Mouse (Mus musculus) mouse embryonic stem cell (cell line): ENCODE data around the gene Cxcl2.

ENCODE experiments used
- in situ Hi-C, 2 experiments: fragments of 300-500 bp; cut with MboI; formaldehyde crosslinking; loops; 1 replicate in 1 of 2; 3 replicates in 1 of 2; pipeline ENCODE4 v1.14.3; 2019 to 2020; ENCODE audit warnings: low sequenced_read_pairs in 2 of 2, low pct_unique_long_range_greater_than_20kb in 1 of 2, mixed read lengths in 1 of 2; ENCODE audit not compliant: unreplicated experiment in 1 of 2

Cxcl2 gene

DNA sequence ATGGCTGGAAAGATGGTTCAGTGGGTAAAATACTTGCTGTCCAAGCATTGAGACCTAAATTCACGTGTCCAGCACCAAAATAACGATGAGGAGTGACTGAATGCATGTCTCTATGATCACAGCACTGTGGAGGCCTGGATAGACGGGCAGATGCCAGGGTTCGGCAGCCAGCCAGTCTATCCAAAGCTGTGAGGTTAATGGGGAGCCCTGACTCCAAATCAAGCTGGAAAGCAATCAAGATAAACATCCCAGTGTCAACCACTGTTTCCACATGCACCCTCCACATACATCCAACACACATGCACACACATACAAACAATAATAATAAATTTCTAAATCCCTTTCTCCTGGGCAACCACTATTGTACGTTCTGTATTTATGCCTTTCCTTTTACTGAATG lies 15.0 kb upstream of the Cxcl2 start:
- in situ Hi-C loops = loop anchor here in 1 of 2 experiments (25.0 kb wide), 1 partner anchor 226 kb away; no protein-coding TSS in a partner anchor

DNA sequence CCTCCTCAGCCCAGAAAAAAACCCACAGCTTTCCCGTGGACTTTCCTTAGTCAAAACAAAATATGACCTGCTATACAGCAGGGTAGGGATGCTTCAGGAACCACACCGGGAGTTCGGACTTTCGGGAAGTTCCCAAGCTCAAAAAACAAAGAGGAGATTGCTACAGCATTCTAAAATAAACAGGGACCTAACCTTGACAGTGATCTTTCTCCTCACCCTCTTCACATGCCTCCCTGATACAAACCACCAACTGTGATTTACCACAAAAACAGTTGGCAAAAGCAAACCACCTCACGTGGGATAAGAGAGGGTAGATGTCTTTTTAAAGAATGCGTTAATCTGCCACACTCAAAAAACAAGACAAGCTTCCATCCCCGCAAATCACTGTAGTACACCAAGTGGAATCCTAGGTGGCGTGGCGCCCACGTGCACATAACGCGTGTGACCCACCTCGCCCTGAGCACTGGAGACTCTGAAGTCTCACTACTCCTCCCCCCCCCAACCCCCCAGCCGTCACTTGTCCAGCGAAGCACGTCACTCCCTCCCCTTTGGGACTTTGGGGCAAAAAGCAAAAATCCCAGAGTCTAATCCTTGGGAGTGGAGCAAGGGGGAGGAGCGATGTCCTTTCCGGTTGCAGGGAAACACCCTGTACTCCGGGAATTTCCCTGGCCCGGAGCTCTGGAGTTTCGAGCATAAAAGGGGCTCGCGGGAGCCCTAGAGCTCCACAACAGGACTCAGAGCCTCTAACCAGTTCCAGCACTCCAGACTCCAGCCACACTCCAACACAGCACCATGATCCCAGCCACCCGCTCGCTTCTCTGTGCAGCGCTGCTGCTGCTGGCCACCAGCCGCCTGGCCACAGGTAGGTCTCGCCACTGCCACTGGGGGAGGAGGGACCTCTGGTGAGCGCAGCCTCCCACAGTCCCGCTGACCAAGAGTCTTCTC lies 12.9 kb upstream of the Cxcl2 start, which contains the start of gene Cxcl1:
Gene Cxcl1 (plus strand): TSS at position 723 of the 945 bp plus-strand sequence.
- in situ Hi-C loops = loop anchor here in 1 of 2 experiments (25.0 kb wide), 1 partner anchor 228 kb away; no protein-coding TSS in a partner anchor

DNA sequence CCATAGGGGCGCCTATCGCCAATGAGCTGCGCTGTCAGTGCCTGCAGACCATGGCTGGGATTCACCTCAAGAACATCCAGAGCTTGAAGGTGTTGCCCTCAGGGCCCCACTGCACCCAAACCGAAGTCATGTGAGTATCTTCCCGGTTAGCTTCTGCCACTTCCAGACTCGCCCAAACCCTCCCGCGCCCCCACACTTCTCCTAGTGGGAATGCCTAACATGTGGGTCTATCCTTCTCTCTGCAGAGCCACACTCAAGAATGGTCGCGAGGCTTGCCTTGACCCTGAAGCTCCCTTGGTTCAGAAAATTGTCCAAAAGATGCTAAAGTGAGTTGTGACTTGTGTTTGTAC lies 12.2 kb upstream of the Cxcl2 start:
- in situ Hi-C loops = loop anchor here in 1 of 2 experiments (25.0 kb wide), 1 partner anchor 229 kb away; no protein-coding TSS in a partner anchor

DNA sequence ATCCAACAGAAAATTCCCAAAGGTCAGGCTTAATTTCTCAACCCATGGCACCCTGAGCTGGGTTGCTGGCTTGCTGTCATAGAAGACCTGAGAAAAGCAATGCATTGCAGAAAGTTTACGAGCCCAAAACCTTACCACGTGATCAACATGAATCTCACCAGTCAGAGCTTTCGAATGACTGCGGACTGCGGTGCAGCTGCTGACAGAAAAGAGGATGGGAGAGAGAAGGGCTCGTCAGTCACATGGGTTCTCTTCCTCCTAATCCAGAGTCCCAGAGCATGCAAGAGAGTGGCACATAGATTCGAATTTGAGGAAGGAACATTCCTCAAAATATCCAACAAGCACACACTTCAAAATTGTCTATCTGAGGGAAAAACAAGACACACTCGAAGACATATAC lies 9.4 kb upstream of the Cxcl2 start:
- in situ Hi-C loops = loop anchor here in 1 of 2 experiments (25.0 kb wide), 1 partner anchor 232 kb away; no protein-coding TSS in a partner anchor

DNA sequence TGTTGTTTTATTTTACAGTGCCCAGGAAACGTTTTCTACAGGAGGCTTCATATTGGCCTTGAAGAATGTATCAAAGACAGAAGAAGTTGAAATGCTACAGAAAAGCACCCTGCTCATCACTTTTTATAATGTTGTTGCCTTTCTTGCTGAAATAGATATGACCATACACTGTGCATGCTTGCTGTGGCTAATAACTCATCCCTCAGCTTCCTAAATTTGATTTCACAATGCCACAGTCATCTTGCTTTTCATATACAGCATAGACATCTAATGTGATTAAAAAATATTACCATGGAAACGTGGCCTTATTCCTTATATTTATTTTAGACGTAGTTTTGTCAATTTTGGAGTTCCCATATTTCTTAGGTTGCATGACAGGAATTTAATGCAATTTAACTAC lies 6.2 kb upstream of the Cxcl2 start:
- in situ Hi-C loops = loop anchor here in 1 of 2 experiments (25.0 kb wide), 1 partner anchor 235 kb away; no protein-coding TSS in a partner anchor

DNA sequence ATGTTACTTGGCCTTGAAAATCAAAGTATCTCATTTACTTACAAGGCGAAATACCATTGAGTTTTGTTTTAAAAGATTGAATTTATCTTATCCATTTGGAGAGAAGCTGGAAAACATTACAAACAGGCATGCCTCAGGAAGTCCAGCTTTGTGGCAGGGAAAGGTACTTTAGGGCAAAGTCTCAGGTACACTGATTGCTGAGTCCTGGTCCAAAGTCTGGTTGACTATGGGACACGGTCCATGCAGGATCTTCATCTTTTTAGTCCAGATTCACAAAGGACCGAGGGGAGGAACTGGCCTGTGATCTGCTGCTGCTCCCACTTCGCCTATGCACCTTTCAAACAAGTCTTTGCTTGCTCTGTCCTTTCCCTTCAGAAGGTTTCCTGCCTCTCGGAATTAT lies 4.4 kb upstream of the Cxcl2 start:
- in situ Hi-C loops = loop anchor here in 1 of 2 experiments (25.0 kb wide), 1 partner anchor 237 kb away; no protein-coding TSS in a partner anchor

DNA sequence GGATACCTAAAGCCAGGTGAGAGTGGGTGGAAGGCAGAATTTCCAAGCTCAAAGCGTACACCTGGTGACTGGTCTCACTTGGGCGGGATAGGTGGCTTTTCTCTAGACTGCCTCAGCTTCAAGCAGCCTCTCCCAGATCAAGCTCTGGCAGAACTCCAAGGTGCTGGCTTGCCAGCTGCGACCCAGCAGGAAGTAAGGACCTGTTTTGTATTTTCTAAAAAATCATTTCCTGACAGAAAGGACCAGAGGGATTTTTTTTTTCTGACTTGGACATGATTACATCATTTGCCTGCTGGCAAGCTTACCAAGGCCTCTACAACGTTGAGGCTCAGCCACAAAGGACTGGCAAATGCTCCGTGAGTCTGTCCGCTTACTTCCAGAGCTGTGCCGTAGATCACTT lies 3.5 kb upstream of the Cxcl2 start:
- in situ Hi-C loops = loop anchor here in 1 of 2 experiments (10.0 kb wide), 1 partner anchor 245 kb away; no protein-coding TSS in a partner anchor

DNA sequence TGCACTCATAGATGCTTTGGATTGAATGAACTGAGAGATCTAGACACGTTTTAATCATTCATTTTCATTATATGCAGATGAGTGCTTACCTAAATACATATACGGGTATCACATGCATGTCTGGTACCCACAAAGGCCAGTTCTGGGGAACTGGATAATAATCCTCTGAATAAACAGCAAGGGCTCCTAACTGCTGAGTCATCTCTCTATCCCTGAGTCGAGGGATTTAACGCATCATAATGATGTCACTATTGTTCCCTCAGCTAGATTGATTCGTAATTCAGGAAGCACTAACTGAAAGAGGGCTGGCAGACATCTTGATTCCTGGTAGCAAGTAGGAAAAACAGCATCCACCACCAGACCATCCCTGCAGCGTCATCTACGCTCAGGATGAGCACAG lies 3.0 kb upstream of the Cxcl2 start:
- in situ Hi-C loops = loop anchor here in 1 of 2 experiments (10.0 kb wide), 1 partner anchor 246 kb away; no protein-coding TSS in a partner anchor

DNA sequence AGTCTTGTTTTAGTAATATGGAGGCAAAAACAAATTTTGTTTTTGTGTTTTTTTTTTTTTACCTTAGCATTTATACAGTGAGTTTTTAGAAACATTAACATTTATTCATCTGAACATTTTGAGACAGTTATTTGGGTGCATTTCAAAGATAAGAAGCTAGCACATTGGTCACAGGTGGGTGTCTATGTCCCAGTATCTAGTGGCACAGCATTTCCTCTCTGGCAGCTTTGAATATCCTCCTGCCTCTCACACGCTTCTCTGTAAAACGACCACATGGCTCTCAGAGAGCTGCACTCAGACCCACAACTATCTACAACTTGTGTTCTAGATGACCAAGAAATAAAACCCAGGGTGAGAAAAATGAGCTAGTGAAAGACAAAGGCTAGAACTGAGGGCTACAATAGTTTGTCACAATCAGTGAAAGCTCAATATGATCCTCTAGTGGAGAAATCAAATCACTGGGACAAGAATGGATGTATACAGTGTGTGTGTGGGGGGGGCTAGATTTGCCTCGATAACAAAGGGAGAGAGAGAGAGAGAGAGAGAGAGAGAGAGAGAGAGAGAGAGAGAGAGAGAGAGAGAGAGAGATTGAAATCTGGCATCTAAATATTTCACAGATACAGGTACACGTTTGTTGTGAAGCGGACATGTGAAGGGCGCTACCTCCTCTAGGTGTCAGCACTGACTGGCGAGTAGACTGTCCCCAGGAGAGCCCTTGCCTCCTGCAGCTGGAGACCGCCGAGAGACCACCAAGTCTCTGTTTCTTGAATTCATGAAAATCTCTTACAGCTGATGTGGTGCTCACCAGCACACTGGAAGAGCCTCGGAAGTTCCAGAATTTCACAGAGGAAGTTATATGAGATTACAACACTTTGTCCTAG lies 1.1 kb upstream of the Cxcl2 start:
- in situ Hi-C loops = loop anchor here in 1 of 2 experiments (10.0 kb wide), 1 partner anchor 248 kb away; no protein-coding TSS in a partner anchor

DNA sequence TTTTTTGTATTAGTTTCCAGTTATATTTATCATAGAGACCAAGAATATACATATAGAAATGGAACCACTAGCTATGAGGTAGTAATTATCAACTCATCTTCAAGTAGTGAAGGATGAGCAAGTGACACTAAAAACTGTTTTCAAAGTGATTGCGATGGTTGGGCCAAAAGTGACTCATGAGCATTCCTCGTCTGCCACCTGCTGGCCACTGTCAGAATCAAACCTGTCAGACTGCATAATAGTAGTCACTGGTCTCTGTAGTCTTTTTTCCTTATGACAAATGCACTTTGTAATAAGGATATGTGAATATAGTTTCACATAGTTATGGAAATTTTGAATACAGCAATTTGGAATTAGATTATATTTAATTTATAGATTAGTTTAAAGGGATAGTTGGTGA lies 5.3 kb downstream of the Cxcl2 start:
- in situ Hi-C loops = loop anchor here in 1 of 2 experiments (10.0 kb wide), 1 partner anchor 254 kb away; no protein-coding TSS in a partner anchor

DNA sequence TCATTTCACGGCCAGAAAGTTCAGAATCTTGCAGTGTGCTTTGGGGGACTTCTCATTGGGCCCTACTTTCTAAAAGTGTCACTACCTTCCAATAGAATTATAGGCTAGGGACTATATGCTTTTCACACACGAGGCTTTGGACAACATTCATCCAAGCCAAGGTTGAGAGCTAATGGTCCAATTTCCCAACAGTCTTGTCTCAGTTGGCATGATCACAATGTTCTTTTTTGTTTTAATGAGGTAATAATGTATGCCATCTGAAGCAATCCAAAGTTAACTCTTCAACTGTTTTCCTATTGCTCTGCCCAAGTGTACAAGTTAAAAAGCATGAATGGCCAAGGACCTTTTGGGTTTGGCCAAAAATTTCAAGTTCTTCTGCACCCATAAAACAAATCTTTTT lies 15.8 kb downstream of the Cxcl2 start:
- in situ Hi-C loops = no loop called here

DNA sequence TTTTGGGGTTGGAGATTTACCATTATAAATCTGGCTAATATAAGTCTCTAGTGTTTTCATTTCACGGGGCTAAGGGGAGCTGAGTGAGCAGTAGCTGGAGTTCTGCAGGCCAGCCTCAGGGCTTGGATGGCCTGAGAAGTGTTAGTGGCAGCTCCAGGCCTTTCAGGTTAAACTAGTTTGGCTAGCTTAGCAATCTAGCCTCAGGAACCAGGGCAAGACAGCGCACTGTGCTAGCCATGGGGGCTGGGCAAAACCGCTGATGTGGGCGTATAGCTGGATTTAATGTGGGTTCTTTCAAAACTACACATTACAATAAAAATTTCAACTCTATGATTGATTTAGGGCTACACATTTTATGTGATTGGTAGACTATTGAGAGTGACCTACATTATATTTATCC lies 19.3 kb downstream of the Cxcl2 start:
- in situ Hi-C loops = no loop called here

DNA sequence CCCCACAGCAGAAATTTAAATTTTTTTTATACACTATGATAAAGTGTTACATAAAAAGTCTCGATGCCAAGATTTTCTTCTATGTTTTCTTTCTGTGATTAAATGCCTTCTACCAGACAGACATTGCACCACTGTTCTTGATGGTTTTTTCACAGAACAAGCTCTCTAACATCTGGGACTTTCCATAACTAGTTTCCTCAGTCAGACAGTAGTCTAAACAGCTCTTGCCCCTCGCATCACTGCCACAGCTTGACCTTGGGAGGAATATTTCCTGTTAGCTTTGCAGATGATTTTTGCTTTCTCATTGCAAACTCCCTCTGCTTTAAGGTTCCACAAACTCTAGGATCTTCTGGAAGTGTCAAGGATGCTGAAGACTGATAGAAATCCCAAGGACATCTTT lies 26.9 kb downstream of the Cxcl2 start:
- in situ Hi-C loops = loop anchor here in 1 of 2 experiments (25.0 kb wide), 1 partner anchor 1057 kb away; the partner anchor contains the start of gene Odaph

DNA sequence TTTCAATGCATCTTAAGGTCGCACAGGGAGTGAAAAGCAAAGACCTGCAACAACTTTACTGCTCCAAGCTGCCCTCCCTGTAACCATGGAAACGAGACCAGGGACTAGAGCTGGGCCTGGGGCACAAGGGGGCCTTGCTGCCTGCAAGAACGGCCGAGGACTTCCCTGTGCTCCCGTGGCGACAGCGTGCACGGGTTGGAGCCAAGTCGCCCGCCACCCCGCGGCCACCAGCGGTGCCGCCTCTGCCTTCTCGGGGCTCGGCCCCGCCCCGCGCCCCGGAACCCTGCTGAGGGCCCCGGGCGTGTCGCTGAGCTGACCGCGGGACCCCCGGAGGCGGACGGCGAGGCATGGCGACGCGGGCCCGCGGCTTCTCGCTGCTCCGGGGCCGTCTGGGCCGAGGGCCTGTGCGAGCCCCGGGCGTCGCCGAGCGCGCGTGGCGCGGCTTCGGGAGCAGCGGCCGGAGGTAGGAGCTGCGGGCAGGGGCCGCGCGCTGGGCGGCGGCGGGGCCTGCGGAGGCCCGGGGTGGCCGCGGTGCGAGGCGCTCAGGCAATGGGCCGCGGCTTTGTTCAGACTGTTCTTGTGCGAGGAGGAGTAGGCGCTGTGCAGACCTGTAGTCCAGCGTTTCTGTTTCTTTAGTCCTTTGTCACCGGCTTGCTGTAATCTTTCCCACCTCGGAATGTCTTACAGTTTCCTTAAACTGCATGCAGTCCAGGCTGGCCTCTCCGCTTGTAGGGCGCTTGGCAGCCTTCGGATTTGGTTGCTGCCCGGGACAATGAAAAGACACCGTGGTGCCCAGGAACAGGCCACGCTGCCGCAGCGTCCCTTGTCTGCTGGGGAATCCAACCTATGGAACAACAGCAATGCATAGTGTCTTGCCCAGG lies 27.5 kb downstream of the Cxcl2 start, which contains the start of gene Mthfd2l:
Gene Mthfd2l (plus strand): TSS at position 147 of the 881 bp plus-strand sequence.
- in situ Hi-C loops = loop anchor here in 1 of 2 experiments (25.0 kb wide), 1 partner anchor 1056 kb away; the partner anchor contains the start of gene Odaph

DNA sequence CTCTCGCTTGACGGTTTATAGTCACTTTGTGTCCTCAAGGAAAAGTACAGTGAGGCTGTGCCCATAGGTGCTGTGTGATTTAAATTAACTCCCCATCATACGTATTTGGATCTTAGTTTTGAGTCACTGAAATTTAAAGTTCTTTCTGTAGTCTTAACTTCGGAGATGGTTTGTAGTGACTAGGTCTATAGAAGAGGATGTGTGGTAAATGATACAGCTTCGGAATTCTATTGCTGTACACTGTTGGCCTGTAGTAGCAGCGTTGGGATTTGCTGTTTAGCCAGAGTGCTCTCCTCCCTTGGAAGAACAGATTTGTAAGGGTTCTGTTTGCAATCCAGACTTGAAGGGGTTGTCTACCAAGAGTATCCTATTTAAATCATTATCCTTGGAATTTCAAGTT lies 28.2 kb downstream of the Cxcl2 start:
- in situ Hi-C loops = loop anchor here in 1 of 2 experiments (25.0 kb wide), 1 partner anchor 1055 kb away; the partner anchor contains the start of gene Odaph

DNA sequence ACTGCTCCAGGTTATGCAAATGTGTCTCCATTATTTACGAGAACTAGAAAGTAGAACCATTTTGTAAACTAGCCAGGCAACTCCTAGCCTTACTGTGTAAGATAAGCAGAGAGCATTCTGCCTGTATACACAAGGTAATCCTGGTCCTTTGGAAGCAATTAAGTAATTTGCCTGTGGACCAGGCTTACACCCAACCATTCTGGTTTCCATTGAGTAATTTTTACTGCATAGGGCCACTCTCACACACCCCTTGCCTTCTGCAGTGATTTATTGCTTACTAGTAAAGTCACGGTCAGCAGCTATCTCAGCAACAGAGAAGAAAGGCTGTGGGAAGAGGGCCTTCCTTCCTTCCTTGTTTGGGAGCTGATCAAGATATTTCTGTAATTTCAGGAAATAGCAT lies 33.0 kb downstream of the Cxcl2 start:
- in situ Hi-C loops = loop anchor here in 1 of 2 experiments (25.0 kb wide), 1 partner anchor 1051 kb away; the partner anchor contains the start of gene Odaph

DNA sequence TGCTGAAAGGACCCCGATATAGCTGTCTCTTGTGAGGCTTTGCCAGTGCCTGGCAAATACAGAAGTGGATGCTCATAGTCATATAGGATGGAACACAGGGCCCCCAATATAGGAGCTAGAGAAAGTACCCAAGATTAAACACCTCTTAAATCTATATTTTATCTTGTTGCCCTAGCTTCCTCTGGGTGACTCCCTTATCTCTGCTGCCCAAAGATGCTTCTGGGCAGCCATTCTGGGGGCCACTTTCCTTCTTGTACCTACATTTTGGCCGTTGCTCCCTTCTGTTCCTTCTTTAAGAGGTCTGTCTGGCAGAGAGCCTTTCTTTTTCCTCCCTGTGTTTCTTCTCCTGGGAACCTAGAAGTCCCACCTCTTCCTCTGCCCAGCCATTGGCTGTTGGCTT lies 41.8 kb downstream of the Cxcl2 start:
- in situ Hi-C loops = loop anchor here in 1 of 2 experiments (25.0 kb wide), 1 partner anchor 1042 kb away; the partner anchor contains the start of gene Odaph
